Mouse (Mus musculus) lung, adult 10 weeks (tissue): ENCODE data around the gene Epha10. TPM values are rescaled to one million over a fixed set of nuclear protein-coding genes. Genes with fewer than 3 reads are reported as not detected.

ENCODE experiments used
- polyA plus RNA-seq: library from polyadenylated mRNA; stranded (reverse); fragments of 350-450 nt; fragmentation: Illumina TruSeq; extraction: RNeasy Lipid Tissue Mini Kit (QIAGEN cat#74804); gene quantifications from one replicate; pipeline ENCODE4 v1.2.3, GENCODE M21; 2014; ENCODE audit warnings: low read depth, low replicate concordance; ENCODE audit not compliant: insufficient read depth

The Epha10 gene
- not detected for polyA plus RNA-seq

GRCm38 (mm10) chr4:124880599-124880998, at the start of gene Epha10:
Gene Epha10 (plus strand): TSS chr4:124880899.

GRCm38 (mm10) chr4:124850261-124850913, 30.3 kb upstream of the Epha10 start, which contains the start of gene Yrdc:
Gene Yrdc (plus strand): TSS chr4:124850679.

GRCm38 (mm10) chr4:124850933-124851658, 29.6 kb upstream of the Epha10 start, which contains the start of gene 1110065P20Rik:
Gene 1110065P20Rik (minus strand): TSS chr4:124851196.

GRCm38 (mm10) chr4:124861283-124862188, 19.2 kb upstream of the Epha10 start, which contains the start of gene Maneal:
Gene Maneal (minus strand): TSS chr4:124862171.

GRCm38 (mm10) chr4:124936613-124937471, 56.1 kb downstream of the Epha10 start, which contains the start of gene 9930104L06Rik:
Gene 9930104L06Rik (plus strand): TSS chr4:124937048.

GRCm38 (mm10) chr4:124939211-124939610, 58.5 kb downstream of the Epha10 start, which contains the start of gene Cdca8:
Gene Cdca8 (minus strand): TSS chr4:124939311.

Other genes with a start within 250 kb of the Epha10 start
- not detected for gene Pou3f1, start 224.1 kb upstream of the Epha10 start, polyA plus RNA-seq
- gene Utp11, start 187.3 kb upstream of the Epha10 start, polyA plus RNA-seq = 26.3 TPM
- 3.3 TPM for gene Fhl3, start 180.2 kb upstream of the Epha10 start, polyA plus RNA-seq
- gene Sf3a3, start 166.1 kb upstream of the Epha10 start, polyA plus RNA-seq = 29.9 TPM
- gene Inpp5b, start 139.0 kb upstream of the Epha10 start, polyA plus RNA-seq = 33.4 TPM
- 6.6 TPM for gene Mtf1, start 78.8 kb upstream of the Epha10 start, polyA plus RNA-seq
- 28.4 TPM for gene Yrdc, start 30.2 kb upstream of the Epha10 start, polyA plus RNA-seq
- gene 1110065P20Rik, start 29.7 kb upstream of the Epha10 start, polyA plus RNA-seq = 29.6 TPM
- gene Maneal, start 18.7 kb upstream of the Epha10 start, polyA plus RNA-seq = 0.08 TPM
- gene 9930104L06Rik, start 56.1 kb downstream of the Epha10 start, polyA plus RNA-seq = 6.6 TPM
- 1.6 TPM for gene Cdca8, start 58.4 kb downstream of the Epha10 start, polyA plus RNA-seq
- 11.9 TPM for gene Rspo1, start 105.5 kb downstream of the Epha10 start, polyA plus RNA-seq
- gene Gnl2, start 135.7 kb downstream of the Epha10 start, polyA plus RNA-seq = 24.7 TPM
- gene Dnali1, start 184.8 kb downstream of the Epha10 start, polyA plus RNA-seq = 13.8 TPM
- 13.3 TPM for gene Snip1, start 185.8 kb downstream of the Epha10 start, polyA plus RNA-seq
- 22.6 TPM for gene Meaf6, start 204.2 kb downstream of the Epha10 start, polyA plus RNA-seq
- 4.1 TPM for gene Zc3h12a, start 246.9 kb downstream of the Epha10 start, polyA plus RNA-seq